Mouse (Mus musculus): ENCODE data around the gene Snx9.

Snx9 gene

DNA sequence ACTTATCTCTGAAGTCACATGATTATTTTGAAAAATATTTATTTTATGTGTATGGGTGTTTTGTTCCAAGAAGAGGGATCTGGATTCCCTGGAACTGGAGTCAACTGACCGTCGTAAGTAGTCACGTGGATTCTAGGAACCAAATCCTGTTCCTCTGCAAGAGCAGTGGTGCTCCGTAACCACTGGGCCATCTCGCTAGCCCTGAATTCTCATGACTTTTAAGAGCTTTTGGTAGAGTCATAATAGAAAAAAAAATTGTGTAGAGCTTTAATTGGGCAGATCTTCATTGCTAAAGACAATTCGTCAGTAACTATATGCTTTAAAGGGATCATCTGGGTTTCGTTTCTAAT is 2.5 kb downstream of the Snx9 start:
- DNase-seq (ENCODE audit: low spot score in 2 of 2) = no peak

DNA sequence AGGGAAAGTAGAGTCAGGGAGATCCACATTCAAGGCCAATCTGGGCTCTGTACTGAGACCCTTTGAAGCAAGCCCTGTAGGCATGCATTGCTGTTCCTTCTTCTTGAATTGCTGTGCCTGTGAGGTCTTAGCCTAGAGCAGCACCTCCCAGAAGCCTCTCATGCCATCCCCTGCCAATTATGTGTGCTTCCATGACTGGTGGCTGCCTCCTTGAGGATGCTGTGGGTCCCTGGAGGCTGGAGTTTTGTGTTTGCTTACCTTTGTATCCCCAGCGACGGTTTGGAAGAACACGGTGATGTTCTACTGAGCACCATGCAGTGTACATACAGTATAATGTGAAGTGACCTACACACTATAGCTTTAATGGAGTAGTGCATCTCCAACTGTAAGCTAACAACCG is 4.2 kb downstream of the Snx9 start:
- no peak for DNase-seq (ENCODE audit: low spot score in 2 of 2)

DNA sequence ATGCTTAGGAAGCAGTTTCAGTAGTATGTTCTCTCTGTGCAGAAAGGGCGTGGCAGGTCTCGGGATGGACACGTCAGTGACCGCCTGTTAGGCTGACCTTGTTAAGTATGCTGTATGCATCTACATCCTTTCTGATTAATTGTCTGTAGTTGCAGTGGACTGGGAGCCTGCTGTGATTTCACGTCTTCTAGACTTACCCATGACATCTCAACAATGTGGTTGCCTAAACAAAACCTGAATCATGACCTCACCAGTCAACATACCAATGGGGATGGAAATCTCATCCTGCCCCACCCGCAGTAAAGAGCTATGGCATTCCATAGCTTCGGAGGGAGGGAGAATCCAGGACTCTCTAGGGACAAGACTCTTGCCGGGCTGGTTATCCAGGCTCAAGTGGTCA is 5.0 kb downstream of the Snx9 start:
- DNase-seq (ENCODE audit: low spot score in 2 of 2) = no peak

DNA sequence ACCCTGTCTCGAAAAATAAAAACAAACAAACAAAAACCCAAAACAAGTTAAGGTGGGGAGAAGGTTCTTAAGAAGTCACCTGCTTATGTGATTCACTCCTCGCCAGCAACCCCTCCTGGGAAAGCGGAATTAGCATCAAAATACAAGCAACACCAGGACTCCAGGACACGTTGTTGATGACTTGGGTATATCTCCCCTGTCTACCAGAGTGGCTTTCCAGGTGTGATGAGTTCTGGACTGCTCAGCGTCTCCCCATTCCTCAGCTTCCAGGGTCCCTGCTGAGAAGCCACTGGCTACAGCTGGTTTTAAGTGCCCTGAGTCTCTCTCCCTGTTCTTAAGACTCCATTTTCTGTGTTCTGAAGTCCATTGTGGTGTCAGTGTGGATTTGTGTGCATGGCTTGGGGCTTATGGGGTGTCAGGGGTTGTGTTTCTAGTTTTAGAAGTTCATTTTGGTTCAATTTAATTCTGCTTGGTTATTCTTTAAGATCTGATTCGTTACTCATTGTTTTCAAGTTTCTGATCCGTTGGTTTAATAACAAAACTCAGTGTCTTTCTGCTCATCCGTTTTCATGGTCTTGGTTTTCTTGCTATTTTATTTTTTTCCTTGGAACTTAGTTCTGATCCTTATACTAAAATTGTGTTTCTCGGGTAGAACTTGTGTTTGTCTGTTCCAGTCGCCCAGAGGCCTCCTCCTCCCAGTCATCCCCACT is 7.7 kb downstream of the Snx9 start:
- no peak for DNase-seq (ENCODE audit: low spot score in 2 of 2)

DNA sequence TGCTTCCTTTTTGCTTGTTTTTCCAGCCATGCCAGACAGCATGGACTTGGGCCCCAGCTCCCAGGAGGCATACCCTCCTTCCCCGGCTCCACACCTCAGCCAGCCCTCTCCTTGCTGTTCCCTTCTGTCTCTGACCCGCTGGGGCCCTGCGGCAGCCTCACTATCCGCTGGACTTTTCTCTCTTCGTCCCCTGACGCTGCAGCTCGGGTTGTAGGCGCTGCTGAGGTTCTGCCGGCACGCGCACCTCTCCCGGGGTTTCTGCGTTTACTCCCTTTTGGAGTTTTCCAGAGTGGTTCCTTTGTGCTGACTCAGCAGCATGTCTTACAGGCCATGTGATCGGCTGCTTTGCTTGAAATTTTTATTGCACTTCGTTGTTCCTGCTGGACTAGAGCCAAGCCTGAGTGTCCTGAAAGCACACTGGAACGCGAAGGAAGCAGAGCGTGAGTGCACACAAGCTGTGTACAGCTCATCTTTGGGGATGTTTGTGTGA is 8.3 kb downstream of the Snx9 start:
- peak; percentile 44 to 47 for DNase-seq (ENCODE audit: low spot score in 2 of 2)

DNA sequence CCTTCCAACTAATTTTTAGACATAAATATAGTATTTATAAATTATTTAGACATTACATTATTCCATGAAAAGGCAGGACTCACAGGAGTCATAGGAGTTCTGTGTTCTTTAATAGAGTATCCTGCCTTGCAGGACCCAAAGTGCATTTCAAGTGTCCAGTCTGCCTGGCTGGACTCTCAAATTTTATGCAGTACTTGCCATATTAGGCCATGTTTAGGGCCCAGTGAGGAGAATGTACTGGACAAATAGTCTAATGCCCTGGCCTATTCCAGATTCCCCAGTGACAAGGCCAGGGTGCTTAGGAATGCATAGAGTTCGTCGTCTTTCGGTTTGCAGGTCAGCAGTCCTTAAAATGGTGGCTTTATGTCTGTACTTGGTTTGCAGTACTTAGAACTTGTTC is 8.9 kb downstream of the Snx9 start:
- no peak for DNase-seq (ENCODE audit: low spot score in 2 of 2)

DNA sequence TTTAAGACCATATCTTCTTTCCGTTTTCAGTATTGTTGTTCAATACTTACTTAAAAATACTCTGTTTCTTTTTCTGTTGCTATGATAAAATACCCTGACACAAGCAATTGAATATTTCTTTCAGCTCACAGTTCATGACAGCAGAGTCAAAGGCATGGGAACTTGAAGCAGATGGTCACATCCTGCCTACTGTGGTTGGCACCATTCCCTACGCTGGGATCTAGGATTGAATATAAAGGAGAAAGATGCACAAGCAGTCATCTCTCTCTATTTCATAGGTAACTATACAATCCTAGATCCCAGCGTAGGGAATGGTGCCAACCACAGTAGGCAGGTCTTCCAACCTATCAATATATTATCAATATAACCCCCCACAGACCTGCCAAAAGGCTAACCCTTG is 9.3 kb downstream of the Snx9 start:
- no peak for DNase-seq (ENCODE audit: low spot score in 2 of 2)

DNA sequence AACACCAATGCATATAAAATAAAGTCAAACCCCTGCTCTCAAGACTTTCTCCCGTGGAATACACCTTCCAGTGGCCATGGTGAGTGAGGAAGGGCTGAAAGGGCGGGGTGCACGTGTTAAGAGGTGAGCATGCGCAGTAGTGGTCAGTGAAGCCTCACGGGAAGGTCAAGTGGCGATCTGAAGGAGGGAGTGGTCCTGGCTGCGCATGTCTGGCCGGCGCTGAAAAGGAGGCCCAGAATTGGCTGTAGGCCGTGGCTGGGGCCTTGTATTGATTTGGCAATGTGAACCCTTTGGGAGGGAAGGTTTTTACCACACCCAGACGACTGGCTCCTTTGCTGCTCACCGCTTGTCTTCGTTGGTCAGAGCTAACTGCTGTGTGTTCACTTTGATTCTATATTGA is 12.8 kb downstream of the Snx9 start:
- no peak for DNase-seq (ENCODE audit: low spot score in 2 of 2)

DNA sequence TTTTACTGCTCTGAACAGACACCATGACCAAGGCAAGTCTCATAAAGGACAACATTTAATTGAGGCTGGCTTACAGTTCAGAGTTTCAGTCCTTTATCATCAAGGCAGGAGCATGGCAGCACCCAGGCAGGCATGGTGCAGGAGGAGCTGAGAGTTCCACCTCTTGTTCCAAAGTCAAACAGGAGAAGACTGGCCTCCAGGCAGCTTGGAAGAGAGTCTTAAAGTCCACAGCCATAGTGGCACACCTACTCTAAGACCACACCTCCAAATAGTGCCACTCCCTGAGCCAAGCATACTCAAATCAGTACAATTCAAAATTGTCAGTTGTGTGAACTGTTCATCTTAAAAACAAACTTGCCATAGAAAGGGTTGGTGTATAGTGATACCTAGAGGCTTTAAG is 14.4 kb downstream of the Snx9 start:
- DNase-seq (ENCODE audit: low spot score in 2 of 2) = no peak

DNA sequence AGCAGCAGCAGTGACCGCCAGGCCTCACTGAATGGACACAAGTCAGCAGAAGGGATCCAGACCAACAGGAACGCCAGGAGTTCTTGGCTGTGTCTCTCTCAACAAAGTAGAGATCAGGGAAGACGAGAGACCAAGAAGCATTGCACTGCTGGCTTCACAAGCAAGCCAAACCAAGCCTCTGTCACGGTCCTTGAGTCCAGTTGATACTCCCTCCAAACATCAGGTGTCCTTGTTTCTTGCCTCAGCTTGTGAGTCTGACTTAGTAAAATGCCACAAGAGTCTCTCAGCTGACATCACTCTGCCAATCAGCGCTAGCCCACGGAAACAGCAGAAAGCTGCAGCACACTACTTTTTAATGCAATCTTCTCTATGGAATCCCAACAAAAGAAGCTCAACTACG is 15.3 kb downstream of the Snx9 start:
- DNase-seq (ENCODE audit: low spot score in 2 of 2) = no peak

DNA sequence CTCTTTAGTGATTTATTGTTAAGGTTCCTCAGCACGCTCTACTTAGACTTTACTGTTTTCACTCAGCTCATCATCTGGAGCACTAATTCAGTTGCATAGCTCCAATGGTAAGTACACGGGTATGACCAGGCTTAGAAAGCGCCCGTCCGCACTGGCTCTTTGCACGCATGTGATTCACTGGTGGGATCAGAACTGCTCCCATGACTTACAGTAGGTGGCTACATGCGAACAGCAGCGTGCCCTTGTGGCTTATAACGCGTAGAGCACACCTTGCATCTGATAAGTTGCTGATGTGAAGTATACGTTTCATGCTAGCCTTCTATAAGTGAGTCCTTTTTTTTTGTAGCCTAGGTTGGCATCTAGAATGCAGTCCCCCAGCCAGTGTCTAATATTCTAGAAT is 16.1 kb downstream of the Snx9 start:
- DNase-seq (ENCODE audit: low spot score in 2 of 2) = no peak

DNA sequence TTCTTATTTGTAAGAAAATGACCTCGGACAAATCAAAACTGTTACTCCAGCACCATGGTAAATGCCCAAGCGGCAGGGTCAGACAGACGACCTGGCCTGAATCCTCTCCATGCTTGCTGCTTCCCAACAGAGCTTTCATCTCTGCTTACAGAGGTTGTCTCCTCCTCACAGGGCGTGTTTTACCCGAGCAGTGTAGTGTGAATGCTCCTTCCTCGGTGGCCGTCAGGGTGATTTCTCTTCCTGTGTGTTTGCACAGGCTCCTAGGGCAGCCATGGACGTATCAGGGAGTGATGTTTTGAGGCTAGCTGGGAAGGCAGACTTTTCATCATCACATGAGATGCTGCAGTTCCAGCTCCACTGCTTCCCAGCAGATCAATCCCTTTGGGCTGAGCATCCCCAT is 17.1 kb downstream of the Snx9 start:
- DNase-seq (ENCODE audit: low spot score in 2 of 2) = no peak

DNA sequence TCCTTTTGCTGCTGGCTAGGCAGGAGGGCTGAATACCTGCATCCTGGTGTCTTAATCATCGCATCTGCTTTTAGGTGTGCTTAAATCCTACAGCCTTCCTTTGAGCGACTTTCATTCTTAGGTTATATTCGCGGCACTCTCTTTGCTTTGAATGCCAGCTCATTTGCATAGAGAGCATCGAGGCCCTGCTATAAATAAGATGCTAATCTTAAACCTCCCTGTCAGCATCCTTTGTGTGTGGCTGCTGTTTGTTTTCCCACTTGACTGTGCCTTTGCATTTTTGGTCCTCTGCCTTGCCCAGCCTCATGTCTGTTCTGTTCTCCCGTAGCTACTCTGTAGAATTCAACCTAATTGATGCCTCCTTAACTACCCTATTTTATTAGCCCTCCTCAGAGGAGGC is 21.2 kb downstream of the Snx9 start:
- DNase-seq (ENCODE audit: low spot score in 2 of 2) = no peak

DNA sequence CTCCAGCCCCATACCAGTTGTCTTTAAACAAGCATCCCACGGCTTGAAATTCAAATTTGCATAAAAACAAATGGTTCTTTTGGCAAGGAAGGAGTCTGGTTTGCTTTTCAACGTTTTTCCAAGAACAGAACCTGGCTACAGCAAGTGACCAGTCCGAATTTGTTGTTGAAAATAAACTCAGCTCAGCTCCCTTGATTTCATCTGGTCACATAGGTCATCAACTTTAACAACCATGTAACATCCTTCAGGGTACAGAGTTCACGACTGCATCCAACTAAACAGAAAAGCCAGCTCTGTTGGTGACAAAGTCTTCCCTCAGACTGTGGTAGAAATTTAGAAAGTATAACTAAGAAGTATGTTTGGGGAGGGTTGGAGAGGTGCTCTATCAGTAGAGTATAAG is 21.7 kb downstream of the Snx9 start:
- DNase-seq (ENCODE audit: low spot score in 2 of 2) = no peak

DNA sequence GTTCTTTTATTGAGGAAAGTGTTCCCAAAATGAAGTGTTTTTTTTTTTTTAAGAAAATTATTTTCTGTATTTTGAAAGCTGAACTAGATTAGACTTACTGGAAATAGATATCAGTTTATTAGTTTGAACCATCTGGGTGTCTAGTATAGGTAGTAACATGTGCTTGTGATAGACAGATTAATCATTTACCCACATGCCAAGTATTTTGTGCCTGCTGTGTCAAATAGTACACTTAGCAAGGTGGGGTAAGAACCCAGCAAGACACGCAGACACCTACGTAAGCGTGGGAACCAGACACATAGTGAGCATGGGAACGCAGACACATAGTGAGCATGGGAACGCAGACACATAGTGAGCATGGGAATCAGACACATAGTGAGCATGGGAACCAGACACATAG is 22.6 kb downstream of the Snx9 start:
- no peak for DNase-seq (ENCODE audit: low spot score in 2 of 2)

DNA sequence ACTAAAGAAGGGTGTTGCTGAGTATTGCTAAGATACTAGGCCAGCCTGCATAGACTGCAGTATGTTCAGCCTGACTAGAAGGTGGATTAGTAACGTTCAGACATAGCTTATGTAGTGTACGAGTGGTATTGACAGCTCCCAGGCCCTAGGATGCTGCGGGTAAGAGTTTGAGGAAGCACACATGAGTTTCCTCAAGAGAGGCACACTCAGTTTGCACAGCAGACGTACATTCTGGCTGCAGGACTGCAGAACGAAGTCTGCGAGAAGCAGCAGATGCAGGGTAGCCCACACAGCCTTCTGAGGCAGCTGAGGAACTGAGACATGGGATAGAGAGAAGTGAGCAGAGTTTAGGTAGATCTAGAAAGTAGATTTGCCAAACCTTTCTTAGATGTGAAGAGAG is 26.3 kb downstream of the Snx9 start:
- DNase-seq (ENCODE audit: low spot score in 2 of 2) = peak in 1 of 2 experiments; percentile 33

DNA sequence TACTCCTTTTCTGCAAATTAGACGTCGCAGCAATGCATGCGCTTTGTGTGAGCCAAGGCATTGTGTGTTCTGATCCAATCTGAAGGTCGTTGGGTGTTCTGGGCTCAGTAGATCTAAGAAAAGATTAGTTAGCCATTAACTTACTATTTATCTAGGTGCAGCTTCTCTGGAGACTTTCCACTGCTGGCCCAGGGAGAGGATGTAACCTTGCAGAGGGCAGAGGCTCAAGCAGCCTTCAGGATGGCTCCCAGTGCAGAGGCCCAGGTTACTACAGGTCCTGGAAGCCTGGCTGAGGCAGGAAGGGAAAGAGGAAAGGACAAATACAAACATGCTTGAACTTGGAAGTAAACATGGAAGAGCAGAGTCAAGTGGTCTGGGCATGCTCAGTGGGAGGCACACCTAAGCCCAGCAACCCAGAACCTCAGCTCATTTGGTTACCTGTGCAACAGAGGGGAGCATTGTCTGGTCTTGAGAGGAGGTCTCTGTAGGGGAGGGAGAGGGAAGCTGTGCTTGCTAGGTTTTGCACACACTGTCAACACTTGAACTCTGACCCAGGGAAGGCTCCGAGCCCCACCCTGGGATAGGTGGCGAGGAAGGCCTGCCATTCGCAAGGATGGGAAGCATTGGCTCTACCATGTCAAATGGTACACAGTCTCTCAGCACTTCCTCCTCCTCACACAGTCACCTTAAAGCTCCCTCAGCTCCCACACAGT is 27.3 kb downstream of the Snx9 start:
- DNase-seq (ENCODE audit: low spot score in 2 of 2) = no peak

DNA sequence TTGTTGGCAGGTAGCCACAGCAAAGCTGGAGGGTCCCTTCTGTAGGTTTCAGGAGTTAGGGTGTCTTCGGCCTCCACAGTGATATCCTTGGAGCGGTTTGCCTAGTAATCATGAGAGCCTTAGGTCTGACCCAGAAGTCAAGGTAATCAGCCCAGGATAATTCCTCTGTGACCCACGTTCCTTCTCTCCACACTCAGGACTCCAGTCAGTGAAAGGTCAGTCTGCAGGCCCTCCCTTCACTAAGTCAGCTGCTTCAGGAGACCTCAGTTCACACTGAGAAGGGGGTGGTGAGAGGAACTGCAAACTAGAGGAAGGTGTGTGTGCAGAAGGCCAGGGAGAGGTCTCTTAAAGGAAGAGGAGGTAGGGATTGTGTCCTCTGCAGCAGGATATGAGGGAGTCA is 28.3 kb downstream of the Snx9 start:
- DNase-seq (ENCODE audit: low spot score in 2 of 2) = no peak

DNA sequence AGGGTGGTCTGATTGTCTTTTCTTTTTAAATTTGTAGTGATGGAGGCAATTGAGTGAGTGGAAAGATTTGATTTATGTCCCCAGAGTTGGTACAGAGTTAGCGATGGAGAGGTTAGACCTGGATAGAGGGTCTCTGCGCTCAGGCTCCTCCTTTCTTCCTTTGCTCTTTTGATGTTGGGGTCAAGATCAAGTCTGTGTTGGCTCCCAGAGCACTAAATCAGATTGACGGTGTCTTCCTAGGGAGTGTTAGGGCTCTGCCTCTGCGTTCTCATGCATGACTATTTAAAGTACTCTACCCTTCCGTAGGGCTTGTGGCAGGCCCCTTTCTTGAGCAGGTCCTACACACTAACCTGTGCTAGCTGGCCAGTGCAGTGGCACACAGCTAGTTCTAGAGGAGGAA is 28.9 kb downstream of the Snx9 start:
- no peak for DNase-seq (ENCODE audit: low spot score in 2 of 2)

DNA sequence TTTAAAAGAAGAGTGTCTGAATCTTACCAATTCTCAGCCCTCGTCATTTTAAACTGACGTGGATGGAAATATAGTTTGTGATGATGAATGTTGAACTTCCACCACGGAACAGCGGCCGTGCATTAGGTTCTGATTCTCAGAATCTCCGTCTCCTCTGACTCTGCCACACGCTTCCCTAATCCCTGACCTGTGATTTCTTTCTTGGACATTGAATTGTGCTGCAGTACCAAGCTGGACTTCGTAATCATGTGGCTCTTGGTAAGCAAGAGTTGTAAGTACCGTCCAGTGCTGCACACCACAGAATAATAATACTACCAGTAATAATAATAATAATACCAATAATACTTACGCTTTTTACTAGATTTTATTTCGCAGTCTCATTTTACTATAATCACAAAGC is 29.6 kb downstream of the Snx9 start:
- DNase-seq (ENCODE audit: low spot score in 2 of 2) = no peak

DNA sequence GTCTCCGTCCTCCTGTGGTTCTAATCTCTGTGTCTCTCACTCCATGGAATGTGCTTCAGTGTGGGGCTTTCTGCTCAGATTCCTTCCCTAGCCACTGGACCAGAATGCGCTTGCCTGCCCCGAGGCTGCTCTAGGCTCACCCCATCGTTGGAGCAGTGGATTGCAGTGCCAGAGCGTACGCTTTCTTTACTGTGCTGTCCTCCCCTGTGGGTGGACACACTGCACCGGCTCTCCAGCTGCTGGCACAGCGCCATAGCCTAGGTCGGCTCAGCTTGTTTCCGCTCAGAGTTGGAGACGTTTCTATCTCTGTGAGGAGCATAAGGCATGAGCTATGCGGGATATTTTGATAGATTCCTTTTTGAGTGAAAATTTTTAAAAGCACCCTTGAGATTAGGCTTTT is 31.4 kb downstream of the Snx9 start:
- DNase-seq (ENCODE audit: low spot score in 2 of 2) = no peak

DNA sequence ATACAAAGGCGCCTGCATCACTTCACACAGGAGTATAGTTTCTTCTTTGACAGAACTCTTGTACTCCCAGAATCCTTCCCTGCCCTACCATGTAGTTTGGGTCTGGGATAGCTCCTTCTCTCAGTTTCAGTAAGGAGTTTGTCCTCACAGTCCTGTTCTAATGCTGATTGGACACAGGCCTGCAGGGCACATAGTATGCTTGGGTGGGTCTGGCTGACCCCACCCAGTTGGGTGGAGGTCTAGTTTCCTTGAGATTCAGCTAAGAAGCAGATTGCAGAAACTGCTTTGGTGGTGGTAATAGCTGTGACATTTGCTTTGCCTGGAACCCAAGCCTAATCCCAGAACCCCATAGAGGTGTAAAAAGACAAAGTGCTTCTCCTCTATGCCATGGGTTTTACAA is 33.4 kb downstream of the Snx9 start:
- DNase-seq (ENCODE audit: low spot score in 2 of 2) = no peak

DNA sequence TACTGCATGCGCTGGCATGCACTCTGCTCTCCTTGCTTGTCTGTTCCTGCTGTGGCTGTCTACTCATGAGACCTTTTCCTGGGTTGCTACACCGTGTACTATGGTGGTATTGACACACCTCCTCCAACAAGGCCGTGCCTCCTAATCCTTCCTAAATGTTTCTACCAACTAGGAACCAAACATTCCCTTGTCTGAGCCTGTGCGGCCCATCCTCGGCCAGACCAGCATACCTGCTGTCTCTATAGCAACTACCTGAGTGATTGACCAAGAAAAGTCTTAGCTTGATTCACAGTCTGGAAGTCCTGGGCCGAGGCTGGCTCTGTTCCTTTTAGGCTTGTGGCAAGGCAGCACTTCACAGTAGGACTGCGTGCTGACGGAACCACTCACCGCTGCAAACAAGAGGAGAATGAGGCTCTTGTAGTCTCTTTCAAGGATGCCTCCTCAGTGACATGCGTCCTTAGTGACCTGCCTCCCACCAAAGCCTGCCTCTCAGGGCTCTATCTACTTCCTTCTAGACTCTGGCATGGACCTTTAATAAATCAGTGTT is 36.6 kb downstream of the Snx9 start:
- DNase-seq (ENCODE audit: low spot score in 2 of 2) = no peak

DNA sequence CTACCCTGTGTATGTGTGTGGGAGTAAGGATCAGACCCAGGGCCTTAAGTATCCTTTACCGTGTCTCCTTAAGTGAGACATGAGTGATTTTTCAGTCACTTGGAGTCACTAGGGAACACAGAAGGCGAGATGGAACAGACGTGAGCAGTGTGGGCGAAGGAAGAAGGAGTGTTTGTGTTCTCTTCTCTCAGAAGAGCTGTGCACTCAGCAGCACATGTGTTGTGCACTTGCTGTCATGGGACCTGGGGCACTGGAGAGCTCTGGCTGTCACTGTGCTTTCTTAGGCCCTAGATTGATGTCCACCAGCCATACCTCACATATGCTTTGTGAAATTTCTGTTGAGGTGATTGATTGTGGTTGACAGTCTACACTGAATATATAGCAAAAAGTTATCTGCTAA is 37.7 kb downstream of the Snx9 start:
- DNase-seq (ENCODE audit: low spot score in 2 of 2) = no peak

Data from frontal cortex, postnatal 36 days (tissue).